Mouse (Mus musculus) spleen, adult 12 weeks (tissue): ENCODE measurements around the gene Spata13.

ENCODE experiments used
- DNase-seq: peaks from one replicate; pipeline ENCODE4 v3.0.0; 2022; ENCODE audit warnings: low spot score

Spata13 gene

DNA sequence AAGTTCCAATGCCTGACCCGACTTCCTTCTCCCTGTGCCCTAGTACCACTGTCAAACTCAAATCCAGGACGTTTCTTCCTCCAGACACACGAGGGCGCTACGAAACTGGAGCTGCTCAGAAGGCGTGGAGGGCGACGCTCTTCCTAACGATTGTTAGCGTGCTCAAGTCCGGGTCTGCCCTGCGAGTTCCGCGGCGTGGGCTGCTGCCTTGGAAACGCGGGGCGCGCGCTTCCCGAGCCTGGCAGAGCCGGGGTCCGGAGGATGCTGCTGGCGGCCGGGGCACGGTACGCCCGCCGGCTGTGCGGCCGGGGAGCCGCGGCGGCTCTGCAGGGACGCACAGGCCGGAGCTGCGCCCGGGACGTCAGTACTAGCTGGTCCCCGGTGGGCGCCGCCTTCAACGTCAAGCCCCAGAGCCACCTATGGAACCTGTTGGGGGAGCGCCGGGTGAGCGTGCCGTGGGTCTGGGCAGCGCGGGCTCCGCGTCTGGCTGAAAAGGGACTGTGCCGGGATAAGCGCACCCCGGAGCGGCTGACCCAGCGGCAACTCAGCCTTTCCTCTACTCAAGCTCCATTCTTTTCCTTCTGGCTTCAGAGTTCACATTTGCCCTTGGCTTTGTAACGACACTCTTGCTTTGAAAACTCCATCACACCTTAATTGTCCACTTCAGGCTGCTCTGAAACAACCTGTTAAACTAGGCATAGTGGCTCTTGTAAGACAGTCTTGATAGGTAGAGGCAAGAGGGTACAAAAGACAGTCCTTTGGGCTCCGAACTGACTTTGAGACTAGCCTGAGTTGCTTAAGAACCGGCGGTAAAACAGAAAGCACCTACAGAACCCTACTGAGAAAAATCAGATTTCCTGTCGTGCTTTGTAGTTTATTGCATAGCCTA, 150.9 kb downstream of the Spata13 start, which contains the start of gene Mipep:
Gene Mipep (plus strand): TSS at position 147 of the 889 bp plus-strand sequence.
- peak; percentile 75 for DNase-seq

DNA sequence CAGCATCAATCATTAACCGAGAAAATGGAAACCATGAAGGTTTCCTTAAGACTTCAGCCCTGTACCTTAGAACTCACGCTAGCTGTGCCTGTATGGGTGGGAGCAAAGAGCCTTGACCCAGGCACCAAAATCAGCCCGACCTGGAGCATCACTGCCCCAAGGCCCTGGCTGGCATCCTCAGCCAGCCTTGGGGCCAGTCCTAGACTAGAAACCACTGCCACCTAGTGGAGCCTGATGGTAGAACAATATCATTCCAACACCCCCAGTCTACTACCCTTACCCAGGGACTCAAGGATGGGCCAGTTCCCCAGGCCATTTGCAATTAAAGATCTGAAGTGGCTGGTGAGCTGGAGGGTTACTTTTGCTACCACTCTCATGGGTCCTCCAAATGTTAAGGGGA, 156.3 kb downstream of the Spata13 start:
- peak; percentile 19 for DNase-seq

DNA sequence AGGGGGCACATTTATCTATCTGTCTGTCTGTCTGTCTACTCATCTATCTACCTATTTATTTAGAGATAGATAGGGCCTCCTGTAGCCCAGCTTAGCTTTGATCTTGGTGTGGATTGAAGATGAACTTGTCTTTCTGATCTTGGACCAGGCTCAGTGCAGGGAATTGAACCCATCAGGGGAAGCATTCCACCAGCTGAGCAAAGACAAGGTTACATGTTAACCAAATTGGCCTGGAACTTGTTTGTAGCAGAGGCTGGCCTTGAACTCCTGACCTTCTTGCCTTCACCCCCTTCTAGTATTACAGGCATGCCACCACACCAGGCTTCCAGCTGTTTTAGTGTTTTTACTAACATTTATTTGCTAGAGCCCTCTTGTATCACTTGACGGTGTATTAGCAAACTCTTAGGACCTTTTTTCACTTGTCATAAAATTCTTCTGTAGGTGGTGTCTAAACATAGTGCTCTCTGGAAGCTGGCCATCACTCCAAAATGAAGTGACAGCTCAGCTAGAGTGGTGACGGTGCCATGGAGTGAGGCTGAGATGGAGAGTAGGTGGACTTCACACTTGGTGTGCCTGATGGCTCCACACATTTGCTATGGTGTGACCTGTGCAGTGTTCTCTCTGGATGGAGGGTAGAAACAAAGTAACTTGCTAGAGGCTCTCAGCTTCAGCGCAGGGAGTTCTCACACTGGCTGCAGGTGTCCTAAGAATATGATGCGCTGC, 163.0 kb downstream of the Spata13 start:
- DNase-seq = no peak

DNA sequence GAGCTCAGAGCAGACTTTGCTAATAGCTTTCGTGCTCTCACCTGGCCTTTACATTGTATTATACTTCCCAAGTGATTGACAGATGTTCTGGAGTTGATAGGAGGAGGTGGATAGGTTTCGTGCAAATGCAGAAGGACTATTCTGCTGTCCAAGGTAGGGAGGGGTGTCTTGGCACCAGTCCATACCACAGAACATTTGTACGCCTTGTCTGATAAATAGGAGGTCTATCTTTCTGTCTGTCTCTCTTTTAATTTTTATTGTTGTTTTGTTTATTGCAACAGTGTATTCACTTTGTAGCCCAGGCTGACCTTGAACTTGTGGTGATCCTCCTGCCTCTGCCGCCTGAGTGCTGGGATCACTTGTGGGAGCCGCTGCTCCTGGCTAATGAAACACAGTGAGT, 163.8 kb downstream of the Spata13 start:
- DNase-seq = no peak

DNA sequence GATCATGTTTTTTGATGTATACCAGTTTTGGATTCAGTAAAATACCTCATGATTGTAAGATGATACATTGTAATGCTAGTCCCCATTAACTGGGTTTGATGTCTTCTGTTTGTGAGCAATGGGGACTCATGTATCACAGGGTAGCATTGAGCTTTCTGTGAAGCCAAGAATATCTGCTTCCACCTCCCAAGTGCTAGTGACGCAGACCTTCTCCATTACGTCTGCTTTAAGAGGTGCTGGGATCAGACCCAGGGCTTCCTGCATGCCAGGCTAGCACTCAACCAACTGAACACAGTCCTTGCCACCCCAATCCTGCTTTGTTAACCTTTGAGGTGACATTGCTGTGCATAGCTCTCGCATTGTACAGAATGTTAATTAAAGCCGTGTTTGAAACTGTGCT, 164.9 kb downstream of the Spata13 start:
- DNase-seq = no peak

DNA sequence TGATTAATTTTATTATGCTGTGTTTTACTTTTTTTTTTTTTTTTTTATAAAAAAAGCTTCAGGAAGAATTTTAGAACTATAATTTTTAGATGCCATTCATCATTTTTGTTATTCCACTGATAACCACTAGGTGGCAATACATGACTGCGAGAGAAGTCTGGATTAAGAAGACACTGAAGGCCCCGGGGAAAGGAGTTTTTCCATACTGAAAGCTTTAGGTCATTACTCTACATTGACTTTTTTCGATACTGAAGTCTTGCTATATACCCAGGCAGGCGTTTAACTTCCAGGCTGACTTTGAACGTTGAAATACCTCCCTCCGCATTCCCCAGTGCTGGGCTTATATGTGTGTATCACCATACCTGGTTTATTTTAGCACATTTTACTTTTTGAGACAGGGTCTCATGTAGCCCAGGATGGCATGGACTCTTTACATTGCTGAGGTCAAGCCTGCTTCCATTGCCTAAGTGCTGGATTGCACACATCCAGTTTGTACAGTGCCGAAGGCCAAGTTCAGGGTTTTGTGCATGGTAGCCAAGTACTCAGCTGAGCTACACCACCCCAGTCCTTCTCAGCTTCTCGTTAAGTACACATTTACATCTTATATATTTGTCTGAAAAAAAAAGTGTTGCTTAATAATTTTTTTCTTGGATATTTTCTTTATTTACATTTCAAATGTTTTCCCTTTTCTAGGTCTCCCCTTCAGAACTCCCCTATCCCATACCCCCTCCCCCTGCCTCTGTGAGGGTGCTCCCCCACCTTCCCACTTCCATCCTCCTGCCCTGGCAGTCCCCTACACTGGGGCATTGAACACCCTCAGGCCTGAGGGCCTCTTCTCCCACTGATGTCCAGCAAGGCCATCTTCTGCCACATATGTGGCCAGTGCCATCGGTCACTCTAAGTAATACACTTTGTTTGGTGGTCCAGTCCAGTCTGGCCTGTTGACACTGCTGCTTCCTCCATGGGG, 166.2 kb downstream of the Spata13 start:
- no peak for DNase-seq

DNA sequence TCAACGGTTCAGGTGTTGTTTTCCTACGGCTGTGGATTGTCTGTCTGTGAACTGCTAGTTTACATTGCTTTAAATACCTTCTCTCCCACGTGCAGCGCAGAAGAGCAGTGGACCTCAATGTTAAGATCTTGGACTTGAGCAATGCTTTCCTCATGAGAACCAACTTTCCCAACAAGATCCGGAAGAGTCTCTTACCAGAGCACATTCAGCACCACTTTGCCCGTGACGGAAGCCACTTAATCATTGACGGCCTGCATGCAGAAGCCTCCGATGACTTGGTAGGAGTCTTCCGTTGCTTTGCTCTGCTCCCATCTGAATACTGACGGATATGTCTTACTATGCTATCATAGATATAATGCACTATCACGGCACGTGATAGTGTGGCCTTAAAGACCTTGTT, 168.2 kb downstream of the Spata13 start:
- no peak for DNase-seq

DNA sequence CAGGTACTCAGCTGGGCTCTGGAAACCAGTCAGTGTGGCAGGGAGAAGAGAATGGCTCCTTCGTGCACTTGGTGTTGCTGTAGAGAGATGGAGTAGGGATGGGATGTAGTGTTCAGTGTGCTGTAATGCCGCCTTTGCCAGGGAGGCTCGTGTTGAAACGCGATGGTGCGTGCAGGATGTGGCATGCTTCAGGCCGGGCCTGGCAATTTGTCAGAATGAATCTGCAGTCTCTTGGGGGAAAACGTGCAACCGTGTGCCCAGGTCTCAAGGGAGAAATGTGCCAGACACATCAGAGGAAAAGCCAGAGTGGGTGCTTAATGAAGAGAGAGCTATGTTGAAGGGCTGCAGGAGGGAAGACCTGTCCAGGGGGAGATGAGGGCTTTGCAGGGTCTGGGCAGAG, 171.2 kb downstream of the Spata13 start:
- no peak for DNase-seq

DNA sequence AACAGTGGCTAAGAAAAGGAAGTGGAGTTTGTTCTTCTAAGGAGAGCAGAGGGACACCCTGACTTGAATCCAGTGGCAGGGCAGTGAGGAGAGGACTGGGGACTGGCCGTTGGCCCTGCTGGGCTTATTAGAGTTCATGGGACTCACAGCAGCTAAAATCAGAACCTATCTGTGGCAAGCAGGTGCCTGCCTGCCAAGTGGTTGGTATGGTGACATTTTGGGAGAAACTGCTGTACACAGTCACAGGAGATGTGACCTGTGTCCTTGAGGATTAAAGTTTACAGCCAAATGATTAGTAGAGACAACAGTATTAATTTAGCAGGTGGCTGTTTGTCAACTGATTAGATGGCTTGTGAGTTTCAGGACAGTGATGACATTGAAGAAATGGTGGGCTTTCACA, 172.1 kb downstream of the Spata13 start:
- DNase-seq = no peak

DNA sequence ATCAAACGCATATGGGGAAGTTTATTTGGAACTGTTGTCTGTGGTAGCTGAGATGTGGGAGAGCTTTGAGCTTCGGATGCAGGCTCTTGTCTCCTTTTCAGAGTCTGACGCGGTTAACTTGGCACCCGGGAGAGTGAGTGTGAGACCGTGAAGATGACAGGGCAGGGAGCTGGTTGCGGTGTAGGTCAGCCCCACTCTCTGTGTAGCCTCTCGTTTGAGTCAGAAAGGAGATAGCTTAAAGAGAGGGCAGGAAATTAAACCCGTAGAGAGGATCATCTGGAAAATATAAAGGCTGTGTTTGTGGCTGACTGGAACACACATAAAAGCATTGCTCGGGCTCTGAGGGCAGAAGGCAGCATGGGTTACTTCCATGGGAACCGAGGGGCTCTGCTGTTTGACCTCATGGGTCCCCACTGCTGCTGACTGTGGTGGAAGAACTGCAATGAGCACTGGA, 173.1 kb downstream of the Spata13 start:
- no peak for DNase-seq

DNA sequence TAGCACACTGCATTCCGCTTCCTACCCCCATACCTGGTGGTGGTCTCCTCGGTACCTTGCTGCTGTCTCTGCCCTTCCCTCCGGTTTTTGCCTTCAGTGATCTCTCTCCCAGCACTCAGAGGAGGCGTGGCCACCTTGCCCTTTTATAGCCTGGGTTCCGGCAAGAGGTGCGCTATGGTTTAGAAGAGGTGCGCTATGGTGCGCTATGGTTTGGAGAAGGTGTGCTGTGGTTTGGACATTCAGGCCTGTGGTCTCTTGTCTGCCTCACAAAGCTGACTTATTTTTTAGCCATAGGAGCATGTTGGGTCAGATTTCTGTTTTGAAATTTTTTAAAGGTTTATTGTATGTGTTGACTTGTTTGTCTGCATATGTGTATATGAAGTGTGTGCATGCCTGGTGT, 176.1 kb downstream of the Spata13 start:
- no peak for DNase-seq

DNA sequence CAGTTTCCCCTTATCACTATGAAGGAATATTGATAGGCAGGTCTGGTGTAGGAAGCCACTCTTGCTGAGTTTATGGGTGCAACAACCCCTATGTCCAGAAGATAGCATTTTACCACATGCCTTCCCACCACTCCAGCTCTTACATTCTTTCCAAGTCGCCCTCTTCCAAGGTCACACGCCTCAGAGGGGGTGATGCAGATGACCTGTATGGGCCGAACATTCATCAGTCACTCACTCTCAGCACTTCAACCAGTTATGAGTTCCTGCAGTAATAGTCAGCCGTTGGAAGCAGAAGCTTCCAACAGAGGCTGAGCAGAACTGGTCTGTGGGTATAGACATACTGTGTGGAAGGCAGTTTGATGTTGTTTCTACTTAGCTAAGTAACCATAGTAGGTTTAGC, 177.7 kb downstream of the Spata13 start:
- DNase-seq = no peak
